Mouse (Mus musculus): ENCODE data around the gene Lgmn. TPM values are rescaled to one million over a fixed set of nuclear protein-coding genes. Genes with fewer than 3 reads are reported as not detected.

Lgmn gene
- polyA plus RNA-seq, 1 experiment from 2014 or later, result 97.1 TPM

GRCm38 (mm10) chr12:102432238-102432637 is 7.4 kb downstream of the Lgmn start:
- Histone ChIP-seq H3K4me1 (replicated peaks) (peaks cover 15% of the 10 kb centered on the region), H3K4me2 (0 out of 2 replicates have a peak overlapping the region, but pooled peaks have one; percentile 14), H3K4me3 (no peak overlapping the region), H3K9ac (no peak overlapping the region), H3K27ac (peak overlapping the region; percentile 55), H3K9me3 (replicated peaks) (no peaks in the 10 kb centered on the region), H3K36me3 (no peaks in the 10 kb centered on the region), H3K27me3 (no peaks in the 10 kb centered on the region)
- ATAC-seq (replicated peaks; ENCODE audit: insufficient number of reproducible peaks, insufficient read depth, low FRiP score, low read depth), result 0 out of 2 replicates have a peak, but pooled peaks have one; percentile 7
- 51% methylated on average over 12 of the region's 12 CpGs for WGBS

GRCm38 (mm10) chr12:102430228-102430627 is 9.4 kb downstream of the Lgmn start:
- Histone ChIP-seq H3K9ac (no peak overlapping the region), H3K9me3 (replicated peaks) (no peaks in the 10 kb centered on the region), H3K27ac (no peak overlapping the region), H3K36me3 (0 out of 2 replicates have a peak, but pooled peaks cover 3% of the 10 kb centered on the region), H3K4me3 (no peak overlapping the region), H3K4me1 (replicated peaks) (peaks cover 14% of the 10 kb centered on the region), H3K27me3 (no peaks in the 10 kb centered on the region), H3K4me2 (no peak overlapping the region)
- no peak for ATAC-seq (replicated peaks; ENCODE audit: insufficient number of reproducible peaks, insufficient read depth, low FRiP score, low read depth)
- 69% methylated on average over 4 of the region's 4 CpGs for WGBS

GRCm38 (mm10) chr12:102429656-102430055 is 10.0 kb downstream of the Lgmn start:
- Histone ChIP-seq H3K36me3 (0 out of 2 replicates have a peak, but pooled peaks cover 3% of the 10 kb centered on the region), H3K27me3 (no peaks in the 10 kb centered on the region), H3K9me3 (replicated peaks) (no peaks in the 10 kb centered on the region), H3K4me1 (replicated peaks) (peaks cover 20% of the 10 kb centered on the region), H3K27ac (no peak overlapping the region), H3K4me2 (no peak overlapping the region), H3K9ac (no peak overlapping the region), H3K4me3 (no peak overlapping the region)
- no peak for ATAC-seq (replicated peaks; ENCODE audit: insufficient number of reproducible peaks, insufficient read depth, low FRiP score, low read depth)
- WGBS, result 92% methylated on average over 5 of the region's 5 CpGs

GRCm38 (mm10) chr12:102426285-102426684 is 13.3 kb downstream of the Lgmn start:
- WGBS, result 77% methylated on average over 7 of the region's 7 CpGs
- H3K9ac ChIP-seq, result no peak overlapping the region
- H3K27ac ChIP-seq, result no peak overlapping the region
- no peak overlapping the region for H3K4me3 ChIP-seq
- H3K27me3 ChIP-seq, result no peaks in the 10 kb centered on the region
- no peak for ATAC-seq (replicated peaks; ENCODE audit: insufficient number of reproducible peaks, insufficient read depth, low FRiP score, low read depth)
- no peaks in the 10 kb centered on the region for H3K9me3 ChIP-seq (replicated peaks)
- no peak overlapping the region for H3K4me2 ChIP-seq
- peaks cover 39% of the 10 kb centered on the region for H3K4me1 ChIP-seq (replicated peaks)
- 0 out of 2 replicates have a peak, but pooled peaks cover 3% of the 10 kb centered on the region for H3K36me3 ChIP-seq

GRCm38 (mm10) chr12:102425048-102425578 is 14.5 kb downstream of the Lgmn start:
- Histone ChIP-seq H3K36me3 (0 out of 2 replicates have a peak, but pooled peaks cover 3% of the 10 kb centered on the region), H3K4me2 (no peak overlapping the region), H3K27ac (0 out of 2 replicates have a peak overlapping the region, but pooled peaks have one; percentile 6), H3K4me3 (no peak overlapping the region), H3K4me1 (replicated peaks) (peaks cover 47% of the 10 kb centered on the region), H3K9ac (no peak overlapping the region), H3K9me3 (replicated peaks) (no peaks in the 10 kb centered on the region), H3K27me3 (no peaks in the 10 kb centered on the region)
- ATAC-seq (replicated peaks; ENCODE audit: insufficient number of reproducible peaks, insufficient read depth, low FRiP score, low read depth), result no peak
- WGBS, result 74% methylated on average over 4 of the region's 4 CpGs

- no peak for ATAC-seq (replicated peaks; ENCODE audit: insufficient number of reproducible peaks, insufficient read depth, low FRiP score, low read depth)
- H3K4me2 ChIP-seq, result no peak overlapping the region
- H3K4me1 ChIP-seq (replicated peaks), result peaks cover 53% of the 10 kb centered on the region
- H3K27me3 ChIP-seq, result no peaks in the 10 kb centered on the region
- WGBS, result 27% methylated on average over 2 of the region's 2 CpGs
- no peak overlapping the region for H3K4me3 ChIP-seq
- H3K9ac ChIP-seq, result no peak overlapping the region
- no peaks in the 10 kb centered on the region for H3K9me3 ChIP-seq (replicated peaks)
- 0 out of 2 replicates have a peak overlapping the region, but pooled peaks have one; percentile 6 for H3K27ac ChIP-seq
- H3K36me3 ChIP-seq, result 0 out of 2 replicates have a peak, but pooled peaks cover 3% of the 10 kb centered on the region
These were observed 15.2 kb downstream of the Lgmn start for GRCm38 (mm10) chr12:102424456-102424855.

- Histone ChIP-seq H3K9ac (no peak overlapping the region), H3K36me3 (0 out of 2 replicates have a peak, but pooled peaks cover 3% of the 10 kb centered on the region), H3K27me3 (no peaks in the 10 kb centered on the region), H3K4me2 (no peak overlapping the region), H3K4me3 (no peak overlapping the region), H3K4me1 (replicated peaks) (peaks cover 56% of the 10 kb centered on the region), H3K9me3 (replicated peaks) (no peaks in the 10 kb centered on the region), H3K27ac (peak overlapping the region; percentile 57; the same call in 1 of the 2 replicates)
- 50% methylated on average over 8 of the region's 8 CpGs for WGBS
- no peak for ATAC-seq (replicated peaks; ENCODE audit: insufficient number of reproducible peaks, insufficient read depth, low FRiP score, low read depth)
These were observed 16.0 kb downstream of the Lgmn start for GRCm38 (mm10) chr12:102423625-102424024.

- Histone ChIP-seq H3K9me3 (replicated peaks) (no peaks in the 10 kb centered on the region), H3K27me3 (no peaks in the 10 kb centered on the region), H3K4me1 (replicated peaks) (peaks cover 60% of the 10 kb centered on the region), H3K9ac (no peak overlapping the region), H3K4me3 (no peak overlapping the region), H3K27ac (peak overlapping the region; percentile 57), H3K4me2 (no peak overlapping the region), H3K36me3 (0 out of 2 replicates have a peak, but pooled peaks cover 3% of the 10 kb centered on the region)
- no peak for ATAC-seq (replicated peaks; ENCODE audit: insufficient number of reproducible peaks, insufficient read depth, low FRiP score, low read depth)
- 63% methylated on average over 11 of the region's 11 CpGs for WGBS
These were observed 16.8 kb downstream of the Lgmn start for GRCm38 (mm10) chr12:102422623-102423320.

GRCm38 (mm10) chr12:102422065-102422464 is 17.5 kb downstream of the Lgmn start:
- H3K4me1 ChIP-seq (replicated peaks), result peaks cover 66% of the 10 kb centered on the region
- peak overlapping the region; percentile 57 for H3K27ac ChIP-seq
- H3K36me3 ChIP-seq, result 0 out of 2 replicates have a peak, but pooled peaks cover 3% of the 10 kb centered on the region
- peak; percentile 82 for ATAC-seq (replicated peaks; ENCODE audit: insufficient number of reproducible peaks, insufficient read depth, low FRiP score, low read depth)
- no peaks in the 10 kb centered on the region for H3K27me3 ChIP-seq
- no peak overlapping the region for H3K4me2 ChIP-seq
- WGBS, result 42% methylated on average over 6 of the region's 6 CpGs
- no peaks in the 10 kb centered on the region for H3K9me3 ChIP-seq (replicated peaks)
- no peak overlapping the region for H3K4me3 ChIP-seq
- H3K9ac ChIP-seq, result no peak overlapping the region

GRCm38 (mm10) chr12:102420168-102420890 is 19.3 kb downstream of the Lgmn start:
- Histone ChIP-seq H3K36me3 (no peaks in the 10 kb centered on the region), H3K27me3 (no peaks in the 10 kb centered on the region), H3K27ac (peak overlapping the region; percentile 56), H3K9ac (no peak overlapping the region), H3K4me3 (no peak overlapping the region), H3K4me2 (no peak overlapping the region), H3K9me3 (replicated peaks) (no peaks in the 10 kb centered on the region), H3K4me1 (replicated peaks) (peaks cover 80% of the 10 kb centered on the region)
- WGBS, result 46% methylated on average over 10 of the region's 10 CpGs
- no peak for ATAC-seq (replicated peaks; ENCODE audit: insufficient number of reproducible peaks, insufficient read depth, low FRiP score, low read depth)

- ATAC-seq (replicated peaks; ENCODE audit: insufficient number of reproducible peaks, insufficient read depth, low FRiP score, low read depth), result no peak
- Histone ChIP-seq H3K4me3 (no peak overlapping the region), H3K4me1 (replicated peaks) (peaks cover 72% of the 10 kb centered on the region), H3K9me3 (replicated peaks) (no peaks in the 10 kb centered on the region), H3K9ac (no peak overlapping the region), H3K27me3 (no peaks in the 10 kb centered on the region), H3K27ac (peak overlapping the region; percentile 56), H3K4me2 (no peak overlapping the region), H3K36me3 (no peaks in the 10 kb centered on the region)
- WGBS, result 54% methylated on average over 3 of the region's 3 CpGs
These were observed 20.1 kb downstream of the Lgmn start for GRCm38 (mm10) chr12:102419544-102419943.
